Mouse (Mus musculus) heart, postnatal 0 days (tissue): ENCODE results near the gene Eed.

Experiments
- CTCF ChIP-seq: IDR thresholded peaks from 2 replicates; pipeline ENCODE4 v1.5.1; 2016; ENCODE audit warnings: antibody characterized with exemption, control low read depth, low read depth
- EP300 ChIP-seq: IDR thresholded peaks from 2 replicates; pipeline ENCODE4 v1.6.1; 2016; ENCODE audit warnings: antibody characterized with exemption, low read depth

- no peak for TF ChIP-seq CTCF
- no peak for TF ChIP-seq EP300
Measured at GRCm38 (mm10) chr7:89966771-89967170, 14.0 kb downstream of the Eed start.
